Mouse (Mus musculus) E14TG2a.4 (cell line): ENCODE data around the gene Zfp52.

Experiments used
- H3K27me3 ChIP-seq: 2 replicates; pipeline ENCODE4 v1.6.1; 2014; ENCODE audit warnings: low read length, control low read depth; ENCODE audit not compliant: insufficient read depth
- H3K36me3 ChIP-seq: 2 replicates; pipeline ENCODE4 v1.6.1; 2014; ENCODE audit warnings: low read length, control low read depth; ENCODE audit not compliant: insufficient read depth
- H3K4me1 ChIP-seq: replicated peaks from 2 replicates; pipeline ENCODE4 v1.6.1; 2014; ENCODE audit warnings: low read depth, low read length, control low read depth
- H3K4me3 ChIP-seq: replicated peaks from 2 replicates; pipeline ENCODE4 v1.5.1; 2014; ENCODE audit warnings: mild to moderate bottlenecking, low read length
- H3K9me3 ChIP-seq: 2 replicates; pipeline ENCODE4 v1.6.1; 2014; ENCODE audit warnings: low read length, control low read depth
- CTCF ChIP-seq: conservative IDR thresholded peaks from 2 replicates; pipeline ENCODE4 v1.5.1; 2014; ENCODE audit warnings: low read length
- NANOG ChIP-seq: IDR thresholded peaks from 2 replicates; pipeline ENCODE4 v1.6.1; 2014; ENCODE audit warnings: borderline replicate concordance, low read length, mixed read lengths
- POU5F1 ChIP-seq: IDR thresholded peaks from 2 replicates; pipeline ENCODE4 v1.6.1; 2014; ENCODE audit warnings: low read length, borderline replicate concordance

Zfp52 gene

GRCm38 (mm10) chr17:21534460-21535095 is 761 bp upstream of the Zfp52 start:
- Histone ChIP-seq H3K36me3 (peaks cover 6% of the 10 kb centered on the region; the same call in 1 of the 2 replicates), H3K4me1 (peaks cover 49% of the 10 kb centered on the region), H3K27me3 (no peaks in the 10 kb centered on the region), H3K9me3 (no peaks in the 10 kb centered on the region), H3K4me3 (peak overlapping the region; percentile 79; the same call in 1 of the 2 replicates)
- no peak for TF ChIP-seq POU5F1
- TF ChIP-seq CTCF, result peak; percentile 43
- TF ChIP-seq NANOG, result no peak

DNA sequence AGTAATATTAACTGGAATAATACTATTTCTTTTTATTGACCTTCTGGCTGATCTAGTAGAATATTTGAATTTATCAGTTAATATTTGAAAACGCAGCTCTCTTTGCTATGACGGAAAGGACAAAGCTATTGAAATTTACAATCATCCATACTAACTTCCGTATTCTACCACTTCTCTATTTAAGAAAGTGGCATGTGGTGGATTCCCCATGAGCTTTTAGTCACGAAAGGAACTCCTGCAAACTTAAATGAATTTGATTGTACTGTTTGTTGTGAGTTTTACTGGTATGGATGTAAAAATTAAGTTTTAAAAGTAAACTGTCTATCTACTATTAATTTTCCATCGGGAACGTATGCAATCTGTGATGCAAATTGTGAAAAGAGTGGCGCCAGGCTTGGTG is 757 bp downstream of the Zfp52 start:
- Histone ChIP-seq H3K4me1 (peaks cover 40% of the 10 kb centered on the region), H3K4me3 (peak overlapping the region; percentile 79), H3K9me3 (no peaks in the 10 kb centered on the region), H3K36me3 (no peaks in the 10 kb centered on the region), H3K27me3 (no peaks in the 10 kb centered on the region)
- no peak for TF ChIP-seq NANOG
- no peak for TF ChIP-seq CTCF
- no peak for TF ChIP-seq POU5F1

DNA sequence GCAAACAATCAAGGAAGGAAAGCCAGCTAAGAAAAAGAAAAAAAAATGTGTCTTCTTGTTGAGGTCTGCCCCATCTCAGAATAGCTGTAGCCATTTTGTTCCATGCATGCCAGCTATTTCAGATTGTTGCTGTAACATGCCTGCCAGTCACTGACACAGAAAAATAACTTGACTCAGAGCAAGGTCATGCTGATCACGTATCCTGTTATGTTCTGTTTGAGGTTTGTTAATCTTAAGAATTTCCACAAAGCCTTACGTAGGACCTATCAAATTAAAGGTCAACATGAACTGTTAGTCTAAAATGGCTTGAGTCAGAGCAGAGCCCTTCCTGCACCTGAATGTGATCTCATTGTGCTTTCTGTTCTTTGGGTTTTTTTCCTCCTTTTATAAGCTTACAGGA is 1.3 kb downstream of the Zfp52 start:
- no peak overlapping the region for H3K4me3 ChIP-seq
- H3K27me3 ChIP-seq, result no peaks in the 10 kb centered on the region
- TF ChIP-seq CTCF (no peak), NANOG (no peak), POU5F1 (no peak)
- no peaks in the 10 kb centered on the region for H3K36me3 ChIP-seq
- H3K4me1 ChIP-seq, result peaks cover 34% of the 10 kb centered on the region
- H3K9me3 ChIP-seq, result no peaks in the 10 kb centered on the region

DNA sequence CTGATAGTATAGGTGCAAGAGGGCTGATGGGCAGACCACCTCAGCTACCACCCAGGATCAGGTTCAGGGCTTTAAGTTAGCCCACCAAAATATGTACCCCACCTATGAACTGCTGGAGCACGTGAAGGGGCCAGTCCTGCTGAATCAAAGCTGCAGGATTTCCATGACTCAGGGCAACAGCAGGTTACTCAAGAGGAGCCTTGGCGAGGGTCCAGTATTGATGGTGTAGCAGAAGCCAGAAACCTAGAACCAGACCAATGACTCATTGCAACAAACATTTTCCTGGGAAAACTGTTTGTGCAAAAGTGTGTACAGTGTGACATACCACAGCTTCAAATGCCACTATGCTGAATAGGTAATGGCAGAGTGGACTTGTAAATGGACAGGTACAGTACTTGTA is 22.5 kb downstream of the Zfp52 start:
- TF ChIP-seq POU5F1 (no peak), CTCF (no peak), NANOG (no peak)
- peaks cover 22% of the 10 kb centered on the region for H3K36me3 ChIP-seq
- no peaks in the 10 kb centered on the region for H3K4me1 ChIP-seq
- H3K4me3 ChIP-seq, result no peak overlapping the region
- no peaks in the 10 kb centered on the region for H3K9me3 ChIP-seq
- H3K27me3 ChIP-seq, result no peaks in the 10 kb centered on the region

DNA sequence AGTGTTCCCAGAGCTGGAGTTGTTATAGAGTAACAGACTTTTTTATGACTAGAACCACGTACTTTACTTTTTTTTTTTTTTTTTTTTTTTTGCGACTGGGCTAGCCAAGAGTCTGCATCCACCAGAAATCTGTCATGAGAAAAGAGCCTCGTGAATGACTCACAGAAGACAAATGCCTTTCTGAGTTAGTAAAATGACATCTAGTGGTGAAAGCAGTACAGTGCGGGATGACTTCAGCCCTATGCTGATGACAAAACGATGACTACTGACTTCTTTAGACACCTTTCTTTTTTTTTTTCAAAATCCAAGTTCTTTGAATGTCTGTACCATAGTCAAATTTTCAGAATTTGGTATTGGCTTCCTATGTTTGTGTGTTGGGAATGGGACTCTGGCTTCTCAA is 30.9 kb downstream of the Zfp52 start:
- Histone ChIP-seq H3K36me3 (0 out of 2 replicates have a peak, but pooled peaks cover 6% of the 10 kb centered on the region), H3K4me1 (peaks cover 17% of the 10 kb centered on the region), H3K4me3 (peak overlapping the region; percentile 83), H3K27me3 (no peaks in the 10 kb centered on the region), H3K9me3 (peaks cover 4% of the 10 kb centered on the region; the same call in 1 of the 2 replicates)
- TF ChIP-seq POU5F1 (no peak), CTCF (0 out of 2 replicates have a peak, but pooled peaks have one; percentile 11)

- Histone ChIP-seq H3K4me3 (peak within 1 kb of the TSS; percentile 83), H3K9me3 (peaks cover 4% of the 10 kb centered on the region; the same call in 1 of the 2 replicates), H3K4me1 (peaks cover 17% of the 10 kb centered on the region), H3K27me3 (no peaks in the 10 kb centered on the region), H3K36me3 (0 out of 2 replicates have a peak, but pooled peaks cover 8% of the 10 kb centered on the region)
- no peak for TF ChIP-seq POU5F1
- no peak for TF ChIP-seq CTCF
- TF ChIP-seq NANOG, result no peak
Observed at GRCm38 (mm10) chr17:21566728-21567349, 31.5 kb downstream of the Zfp52 start, which contains the start of gene Zfp948. Zfp948 (plus strand) TSS chr17:21567008.

GRCm38 (mm10) chr17:21567696-21568095 is 32.4 kb downstream of the Zfp52 start:
- TF ChIP-seq NANOG (no peak), CTCF (no peak), POU5F1 (no peak)
- H3K9me3 ChIP-seq, result peaks cover 4% of the 10 kb centered on the region; the same call in 1 of the 2 replicates

DNA sequence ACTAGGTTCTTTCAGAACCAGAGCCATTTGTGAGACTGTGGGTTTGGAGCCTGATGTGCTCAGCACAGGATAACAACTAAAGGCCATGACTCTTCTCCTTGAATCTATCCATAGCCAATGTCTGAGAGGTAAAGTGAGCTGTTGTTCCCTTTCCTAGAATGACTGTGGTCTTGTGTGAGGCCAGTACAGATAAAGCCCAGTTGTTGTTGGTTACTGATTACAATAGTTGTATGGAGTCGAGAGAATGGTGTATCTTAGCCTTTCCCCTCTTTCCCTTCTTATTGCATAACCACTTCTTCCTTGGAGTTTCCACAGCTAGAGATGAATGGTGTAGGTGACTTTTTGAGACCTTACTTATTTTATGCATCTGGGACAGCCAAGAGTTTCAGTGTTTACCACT is 43.7 kb downstream of the Zfp52 start:
- no peaks in the 10 kb centered on the region for H3K27me3 ChIP-seq
- no peaks in the 10 kb centered on the region for H3K9me3 ChIP-seq
- H3K4me3 ChIP-seq, result no peak overlapping the region
- peaks cover 56% of the 10 kb centered on the region for H3K36me3 ChIP-seq
- TF ChIP-seq CTCF, result no peak
- no peak for TF ChIP-seq NANOG
- no peak for TF ChIP-seq POU5F1
- H3K4me1 ChIP-seq, result 0 out of 2 replicates have a peak, but pooled peaks cover 3% of the 10 kb centered on the region

More at GRCm38 (mm10) chr17:21567696-21568095, 32.4 kb downstream of the Zfp52 start:
- Histone ChIP-seq H3K27me3 (no peaks in the 10 kb centered on the region), H3K36me3 (0 out of 2 replicates have a peak, but pooled peaks cover 11% of the 10 kb centered on the region), H3K4me1 (peaks cover 17% of the 10 kb centered on the region), H3K4me3 (peak overlapping the region; percentile 83)
